Mouse (Mus musculus) ES-CJ7 (cell line): Measurements from ENCODE around the gene Plbd2.

Experiments used
- DNase-seq: peaks from one replicate; pipeline ENCODE4 v3.0.0; 2011; ENCODE audit warnings: low read depth, low spot score

Plbd2 gene

GRCm38 (mm10) chr5:120473361-120473760 lies 30.1 kb downstream of the Plbd2 start:
- DNase-seq, result no peak

DNA sequence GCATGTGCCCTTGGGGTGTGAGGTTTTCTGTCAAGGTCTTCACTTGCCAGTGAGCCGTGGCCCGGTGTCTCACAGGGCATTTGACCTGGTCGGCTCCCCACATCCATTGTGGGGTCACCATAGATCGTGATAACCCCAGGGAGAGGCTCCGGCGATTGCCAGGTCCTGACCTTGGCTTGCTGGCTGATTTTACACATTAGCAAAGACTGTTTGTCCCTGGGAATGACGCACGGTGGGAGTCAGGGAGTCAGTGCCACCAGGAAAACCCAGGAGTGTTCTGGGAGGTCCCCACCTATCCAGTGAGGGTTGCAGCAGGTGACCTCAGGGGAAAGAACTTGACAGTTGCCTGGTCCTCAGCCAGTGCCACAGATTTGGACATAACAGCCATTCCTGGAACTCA lies 30.7 kb downstream of the Plbd2 start, which contains the start of gene Sdsl:
TSS of gene Sdsl (minus strand) at position 41 of the 400 bp plus-strand sequence.
- no peak for DNase-seq

- DNase-seq, result no peak
These were observed 31.9 kb downstream of the Plbd2 start for GRCm38 (mm10) chr5:120471538-120471937.

DNA sequence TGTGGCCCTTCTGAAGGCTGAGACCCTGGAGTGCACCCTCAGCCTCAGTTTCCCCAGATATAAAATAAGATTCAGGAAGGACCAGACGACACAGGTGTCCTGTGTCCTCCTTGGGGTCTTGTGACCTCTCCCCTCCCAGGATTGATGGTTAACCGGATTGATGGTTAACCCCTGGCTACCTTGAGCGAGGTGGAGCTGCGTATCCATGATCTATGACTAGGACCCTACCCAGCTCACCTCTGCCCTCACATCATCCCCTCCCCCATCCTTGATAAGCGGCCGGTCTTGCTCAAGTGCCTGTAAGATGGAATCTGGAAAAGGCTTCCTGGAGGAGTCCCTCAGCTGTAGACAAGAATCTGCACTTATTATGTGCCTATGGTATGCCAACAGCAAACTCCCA lies 34.6 kb downstream of the Plbd2 start:
- DNase-seq, result no peak

DNA sequence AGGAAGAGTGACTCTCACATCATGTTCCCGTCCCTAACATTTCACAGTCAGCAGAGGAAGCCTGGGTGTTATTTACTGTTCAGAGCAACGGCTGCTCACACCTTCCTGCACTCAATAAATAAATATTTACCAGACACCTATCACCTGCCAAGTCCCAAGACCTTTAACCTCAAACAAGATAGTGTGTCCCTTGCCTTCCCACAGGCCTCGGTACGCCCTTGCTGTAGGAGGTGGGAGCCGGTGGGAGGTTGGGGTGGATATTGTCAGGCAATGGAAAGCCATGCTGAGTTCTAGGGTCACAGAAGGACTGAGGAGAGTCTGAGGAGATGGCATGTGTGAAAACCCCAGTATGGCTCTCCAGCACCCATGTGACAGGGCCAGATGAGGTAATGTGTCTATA lies 35.1 kb downstream of the Plbd2 start:
- DNase-seq, result no peak

DNA sequence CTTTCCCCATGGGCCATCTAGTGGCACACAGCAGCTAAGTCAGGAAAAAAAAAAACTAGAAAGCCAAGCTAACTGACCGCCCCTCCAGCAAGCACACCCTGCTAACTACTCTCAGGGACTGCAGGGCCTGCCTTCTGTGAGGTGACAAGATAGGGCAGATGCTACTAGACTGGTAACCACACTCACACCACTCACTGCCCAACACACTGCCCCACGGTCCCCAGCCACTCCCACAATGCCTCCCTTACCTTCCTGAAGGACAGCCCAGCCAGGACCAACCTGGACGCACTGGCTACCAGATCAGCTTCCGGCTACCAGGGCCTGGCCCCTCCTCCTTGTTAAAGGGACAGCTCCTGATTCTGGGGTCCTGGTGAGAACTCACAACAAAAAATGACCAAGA lies 36.4 kb downstream of the Plbd2 start:
- DNase-seq, result no peak

DNA sequence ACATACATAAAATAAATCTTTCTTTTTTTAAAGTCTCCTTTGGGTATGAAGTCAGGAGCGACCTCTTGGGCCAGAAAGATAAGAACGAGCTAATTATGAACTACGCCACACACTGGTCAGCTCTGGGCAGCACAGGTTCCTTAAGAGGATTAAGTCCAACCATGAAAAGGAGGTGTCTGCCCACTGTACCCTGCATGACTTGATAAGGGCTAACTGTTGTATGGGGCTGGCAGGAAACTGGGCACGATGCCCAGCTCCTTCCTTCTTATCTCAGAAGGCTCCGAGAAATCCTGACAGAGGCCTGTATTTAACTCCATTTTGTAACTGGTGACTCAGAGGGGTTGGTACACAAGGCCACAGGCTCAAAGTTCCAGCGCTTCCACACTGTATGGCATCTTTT lies 37.6 kb downstream of the Plbd2 start:
- DNase-seq, result no peak

DNA sequence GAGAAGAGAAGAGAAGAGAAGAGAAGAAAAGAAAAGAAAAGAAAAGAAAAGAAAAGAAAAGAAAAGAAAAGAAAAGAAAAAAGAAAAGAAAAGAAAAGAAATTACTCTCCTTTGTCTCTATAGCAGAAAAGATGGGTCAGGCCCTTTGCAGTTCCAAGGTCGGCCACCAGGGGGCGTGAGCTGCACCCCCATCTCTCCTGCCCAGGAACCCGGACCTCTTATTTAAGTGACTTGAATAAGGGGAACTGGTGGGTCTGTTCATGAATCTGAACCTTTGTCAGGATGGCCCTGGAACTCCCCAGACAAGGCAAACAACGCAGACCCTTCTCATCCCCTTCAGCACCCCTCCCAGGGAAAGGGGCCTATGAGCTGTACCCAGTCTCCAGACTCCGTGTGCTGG lies 38.4 kb downstream of the Plbd2 start:
- peak; percentile 55 for DNase-seq

DNA sequence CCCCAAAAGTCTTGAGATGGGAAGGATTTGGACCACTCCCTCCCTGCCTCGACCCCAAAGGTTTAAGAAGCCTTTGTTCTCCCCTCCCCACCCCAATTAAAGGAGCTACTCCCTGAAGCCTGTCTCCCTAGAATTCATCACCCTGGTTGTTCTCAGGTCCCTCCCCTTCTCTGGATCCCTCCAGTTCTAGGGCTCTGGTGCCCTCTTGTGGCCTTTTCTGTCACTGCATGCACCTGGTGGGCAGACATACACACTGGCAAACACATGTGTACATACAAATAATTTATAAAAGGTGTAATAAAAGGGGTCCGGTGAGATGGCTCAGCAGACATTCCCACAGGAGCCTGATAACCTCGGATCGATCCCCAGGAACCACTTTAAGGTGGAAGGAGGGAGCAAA lies 39.1 kb downstream of the Plbd2 start:
- DNase-seq, result peak; percentile 77

- DNase-seq, result no peak
These were observed 41.5 kb downstream of the Plbd2 start for GRCm38 (mm10) chr5:120461902-120462301.

GRCm38 (mm10) chr5:120459133-120459532 lies 44.3 kb downstream of the Plbd2 start:
- peak; percentile 89 for DNase-seq

DNA sequence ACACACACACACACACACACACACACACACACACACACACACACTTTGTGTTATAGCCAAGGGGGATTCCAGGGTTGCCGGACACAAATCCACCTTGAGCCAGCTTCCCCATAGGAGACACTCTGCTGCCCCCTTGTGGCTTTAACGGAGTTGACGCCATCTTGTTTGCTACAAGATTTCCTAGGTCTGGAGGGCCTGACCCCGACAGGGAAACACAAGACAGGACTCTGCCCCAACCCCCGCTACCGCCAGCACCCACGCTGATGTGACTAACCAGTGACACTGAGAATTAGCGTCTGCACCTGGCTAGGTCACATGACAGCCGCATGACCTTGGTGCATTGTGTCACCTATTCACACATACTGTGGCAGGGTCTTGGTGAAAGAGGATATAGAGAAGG lies 45.8 kb downstream of the Plbd2 start:
- DNase-seq, result peak; percentile 95

GRCm38 (mm10) chr5:120456841-120457554 lies 46.4 kb downstream of the Plbd2 start:
- DNase-seq, result no peak

DNA sequence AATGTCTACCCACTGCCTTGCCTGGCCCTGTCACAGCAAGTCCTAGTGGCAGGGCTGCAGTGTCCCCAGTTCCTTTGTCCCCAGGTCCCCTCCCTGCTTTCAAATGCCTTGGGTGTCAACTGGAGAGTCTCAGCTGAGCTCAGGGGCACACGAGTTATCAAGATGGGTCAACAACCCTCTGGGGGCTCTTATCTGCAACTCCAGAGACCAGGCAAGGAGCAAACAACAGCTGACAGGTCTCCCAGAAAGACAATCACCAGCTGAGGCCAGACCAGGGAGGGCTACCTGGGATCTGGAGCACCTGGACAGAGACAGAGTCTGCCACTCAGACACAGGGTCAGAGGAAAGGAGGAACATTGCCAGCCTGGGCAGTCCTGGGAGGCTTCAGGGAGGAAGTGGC lies 47.2 kb downstream of the Plbd2 start:
- DNase-seq, result no peak

DNA sequence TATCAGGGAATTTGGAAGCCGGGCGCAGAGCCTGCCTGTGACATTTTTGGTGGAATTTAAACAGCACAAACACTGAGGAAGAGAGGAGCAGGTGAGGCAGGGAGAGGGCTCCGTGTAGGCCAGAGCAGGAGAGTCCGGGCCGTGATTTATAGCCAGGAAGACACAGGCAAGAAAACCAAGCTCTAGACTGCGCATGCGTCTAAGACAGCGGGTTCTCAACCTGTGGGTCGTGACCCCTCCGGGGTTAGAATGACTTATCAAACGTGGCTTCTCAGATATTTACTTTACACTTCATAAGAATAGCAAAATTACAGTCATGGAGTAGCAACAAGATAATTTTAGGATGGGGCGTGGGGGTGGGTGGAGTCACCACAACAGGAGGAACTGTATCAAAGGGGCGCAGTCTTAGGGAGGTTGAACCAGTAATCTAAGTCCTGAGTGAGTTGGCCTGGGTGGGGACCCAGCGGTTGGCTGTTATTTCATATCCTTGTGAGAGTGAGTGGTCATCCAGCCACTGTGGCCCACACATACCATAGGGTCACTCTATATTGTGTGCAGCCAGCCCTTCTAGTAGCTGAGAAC lies 48.6 kb downstream of the Plbd2 start:
- DNase-seq, result peak; percentile 69

GRCm38 (mm10) chr5:120447305-120447704 lies 56.1 kb downstream of the Plbd2 start:
- DNase-seq, result no peak

GRCm38 (mm10) chr5:120440733-120441132 lies 62.7 kb downstream of the Plbd2 start:
- DNase-seq, result peak; percentile 95

DNA sequence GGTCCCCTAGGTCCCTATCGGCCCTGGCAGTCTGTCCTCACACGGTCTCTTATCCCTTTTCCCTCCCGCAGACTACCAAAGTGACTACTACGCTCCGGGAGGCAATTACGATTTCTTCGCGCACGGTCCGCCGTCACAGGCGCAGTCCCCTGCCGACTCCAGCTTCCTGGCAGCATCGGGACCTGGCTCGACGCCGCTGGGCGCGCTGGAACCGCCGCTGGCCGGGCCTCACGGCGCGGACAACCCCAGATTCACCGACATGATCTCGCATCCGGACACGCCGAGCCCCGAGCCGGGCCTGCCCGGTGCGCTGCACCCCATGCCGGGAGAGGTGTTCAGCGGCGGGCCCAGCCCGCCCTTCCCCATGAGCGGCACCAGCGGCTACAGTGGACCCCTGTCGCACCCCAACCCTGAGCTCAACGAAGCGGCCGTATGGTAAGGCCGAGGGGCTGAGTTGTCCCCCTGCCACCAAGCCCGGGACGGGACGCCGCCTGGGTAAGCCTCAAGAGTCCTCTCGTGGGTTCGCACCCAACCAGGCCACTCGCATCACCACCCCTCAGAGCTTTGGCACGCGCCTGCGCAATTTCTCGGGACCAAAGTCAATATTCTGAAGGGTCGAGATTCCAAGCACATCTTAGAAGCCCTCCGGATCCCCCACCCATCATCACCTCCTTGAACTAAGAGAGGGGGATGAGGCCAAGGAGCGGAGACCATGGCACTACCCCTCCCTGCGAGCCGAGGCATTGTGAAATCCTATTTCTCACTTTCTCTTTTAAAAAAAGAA lies 63.3 kb downstream of the Plbd2 start:
- no peak for DNase-seq

- no peak for DNase-seq
These were observed 64.3 kb downstream of the Plbd2 start for GRCm38 (mm10) chr5:120438991-120439710.

DNA sequence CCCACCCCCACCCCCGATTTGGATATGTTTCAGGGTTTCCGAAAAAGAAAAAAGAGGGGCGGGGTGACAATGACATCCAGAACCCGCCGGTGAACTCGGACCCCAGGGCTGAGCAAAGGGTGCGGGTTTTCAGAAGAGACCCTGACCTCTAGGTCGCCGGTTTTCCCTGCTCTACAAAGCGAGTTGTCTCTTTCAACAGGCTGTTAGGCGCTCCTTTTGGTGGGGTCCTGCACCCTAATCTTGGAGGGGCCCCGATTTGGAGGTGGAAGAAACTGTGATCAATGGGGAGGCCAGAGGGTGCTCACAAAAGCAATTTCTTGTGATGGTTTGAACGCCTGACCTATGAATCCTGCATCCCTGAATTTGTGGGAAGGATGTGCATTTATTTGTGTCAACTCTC lies 65.0 kb downstream of the Plbd2 start:
- DNase-seq, result no peak

GRCm38 (mm10) chr5:120437986-120438385 lies 65.4 kb downstream of the Plbd2 start:
- DNase-seq, result no peak

GRCm38 (mm10) chr5:120437539-120437938 lies 65.9 kb downstream of the Plbd2 start:
- no peak for DNase-seq
